Mouse (Mus musculus): ENCODE measurements around the gene Bad. TPM values are rescaled to one million over a fixed set of nuclear protein-coding genes. Genes with fewer than 3 reads are reported as not detected.

The Bad gene
- polyA plus RNA-seq, 1 experiment from 2014 or later = 70.1 TPM

- Histone ChIP-seq H3K27me3 (replicated peaks; ENCODE audit: control insufficient read depth, insufficient read depth, low read length) (no peaks in the 10 kb centered on the region), H3K36me3 (ENCODE audit: control insufficient read depth, insufficient read depth) (peaks cover 14% of the 10 kb centered on the region; the same call in 1 of the 2 replicates), H3K4me2 (replicated peaks; ENCODE audit: low read depth) (peak overlapping the region; percentile 75), H3K4me1 (replicated peaks; ENCODE audit: control insufficient read depth, insufficient read depth, low read length) (no peaks in the 10 kb centered on the region), H3K9ac (ENCODE audit: low read depth, low read length) (no peak overlapping the region), H3K27ac (ENCODE audit: low read depth, low read length) (no peak overlapping the region), H3K9me3 (ENCODE audit: control insufficient read depth) (no peaks in the 10 kb centered on the region), H3K4me3 (ENCODE audit: low read depth, low read length) (no peak overlapping the region; the same call in 1 of the 2 replicates)
- no peak for ATAC-seq
- 87% methylated on average over 4 of the region's 4 CpGs for WGBS
- no peak for TF ChIP-seq CTCF (IDR thresholded peaks at IDR 0.05; ENCODE audit: low read depth)
These were observed 39.8 kb downstream of the Bad start for GRCm38 (mm10) chr19:6981465-6981864.

DNA sequence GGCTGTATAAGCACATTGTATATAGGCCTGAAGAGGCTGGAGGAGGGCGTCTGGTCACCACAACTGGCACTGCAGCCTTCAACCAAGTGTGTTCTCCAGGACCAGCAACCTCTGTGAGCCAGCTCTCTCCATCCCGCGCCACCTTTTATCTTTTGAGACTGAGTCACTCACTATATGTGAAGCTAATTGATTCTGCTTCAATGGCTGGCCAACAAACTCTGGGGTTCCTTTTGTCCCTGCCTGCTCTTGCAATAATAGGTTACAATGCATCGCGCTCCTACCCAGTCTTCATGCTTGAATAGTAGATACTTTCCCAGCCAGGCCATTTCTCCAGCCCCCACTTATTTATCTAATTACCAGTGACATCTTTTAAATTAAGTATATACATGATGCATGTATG, 42.0 kb downstream of the Bad start:
- H3K4me1 ChIP-seq (replicated peaks; ENCODE audit: control insufficient read depth, insufficient read depth, low read length) = no peaks in the 10 kb centered on the region
- ATAC-seq = no peak
- H3K4me2 ChIP-seq (replicated peaks; ENCODE audit: low read depth) = no peak overlapping the region
- H3K27ac ChIP-seq (ENCODE audit: low read depth, low read length) = no peak overlapping the region
- H3K4me3 ChIP-seq (ENCODE audit: low read depth, low read length) = no peak overlapping the region
- no peaks in the 10 kb centered on the region for H3K9me3 ChIP-seq (ENCODE audit: control insufficient read depth)
- H3K36me3 ChIP-seq (ENCODE audit: control insufficient read depth, insufficient read depth) = peaks cover 6% of the 10 kb centered on the region; the same call in 1 of the 2 replicates
- WGBS = 90% methylated on average over 5 of the region's 5 CpGs
- H3K9ac ChIP-seq (ENCODE audit: low read depth, low read length) = no peak overlapping the region
- no peaks in the 10 kb centered on the region for H3K27me3 ChIP-seq (replicated peaks; ENCODE audit: control insufficient read depth, insufficient read depth, low read length)
- no peak for TF ChIP-seq CTCF (IDR thresholded peaks at IDR 0.05; ENCODE audit: low read depth)

- Histone ChIP-seq H3K27ac (ENCODE audit: low read depth, low read length) (no peak overlapping the region), H3K4me2 (replicated peaks; ENCODE audit: low read depth) (no peak overlapping the region), H3K36me3 (ENCODE audit: control insufficient read depth, insufficient read depth) (peaks cover 10% of the 10 kb centered on the region; the same call in 1 of the 2 replicates), H3K9ac (ENCODE audit: low read depth, low read length) (no peak overlapping the region), H3K27me3 (replicated peaks; ENCODE audit: control insufficient read depth, insufficient read depth, low read length) (no peaks in the 10 kb centered on the region), H3K4me1 (replicated peaks; ENCODE audit: control insufficient read depth, insufficient read depth, low read length) (no peaks in the 10 kb centered on the region), H3K4me3 (ENCODE audit: low read depth, low read length) (no peak overlapping the region), H3K9me3 (ENCODE audit: control insufficient read depth) (no peaks in the 10 kb centered on the region)
- WGBS = 74% methylated on average over 19 of the region's 19 CpGs
- ATAC-seq = no peak
- no peak for TF ChIP-seq CTCF (IDR thresholded peaks at IDR 0.05; ENCODE audit: low read depth)
These were observed 43.6 kb downstream of the Bad start for GRCm38 (mm10) chr19:6985300-6985699.

DNA sequence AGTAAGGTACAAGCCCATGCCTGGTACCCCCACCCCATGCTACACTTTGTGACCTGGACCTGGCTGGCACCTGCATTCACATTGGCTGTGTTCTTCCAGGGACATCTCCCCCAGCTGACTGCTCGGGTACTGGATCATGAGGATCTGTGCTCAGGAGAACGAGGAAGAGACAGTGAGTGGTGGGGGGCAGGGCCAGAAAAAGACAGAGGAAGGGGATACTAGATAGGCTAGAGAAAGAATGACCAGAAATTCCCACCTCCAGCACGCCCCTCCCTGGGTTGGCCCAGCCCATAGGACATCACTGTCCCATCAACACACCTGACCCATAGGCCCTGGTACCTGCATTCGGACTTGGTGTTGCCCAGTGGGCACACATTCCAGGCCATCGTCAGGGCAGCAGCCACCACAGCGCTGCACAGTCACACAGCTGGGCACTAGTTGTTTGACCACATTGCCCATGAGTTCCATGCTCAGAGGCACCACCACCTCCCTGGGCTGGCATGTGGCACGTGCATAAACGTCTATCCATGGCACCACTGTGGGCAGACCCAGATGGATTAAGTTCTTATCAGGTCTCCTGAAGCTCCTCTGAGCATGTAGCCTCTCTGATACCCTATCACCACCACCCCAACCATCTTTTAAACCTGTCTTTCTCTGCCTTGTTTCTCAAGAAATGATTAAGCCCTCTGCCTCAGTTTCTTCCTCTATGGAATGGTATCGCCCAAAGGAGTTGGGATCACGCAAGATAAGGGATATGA, 44.5 kb downstream of the Bad start:
- peak overlapping the region; percentile 77; the same call in 1 of the 2 replicates for H3K9ac ChIP-seq (ENCODE audit: low read depth, low read length)
- peak overlapping the region; percentile 95 for H3K4me2 ChIP-seq (replicated peaks; ENCODE audit: low read depth)
- H3K36me3 ChIP-seq (ENCODE audit: control insufficient read depth, insufficient read depth) = peaks cover 10% of the 10 kb centered on the region; the same call in 1 of the 2 replicates
- peak overlapping the region; percentile 78 for H3K4me3 ChIP-seq (ENCODE audit: low read depth, low read length)
- ATAC-seq = no peak
- WGBS = 65% methylated on average over 10 of the region's 10 CpGs
- no peak for TF ChIP-seq CTCF (IDR thresholded peaks at IDR 0.05; ENCODE audit: low read depth)
- H3K4me1 ChIP-seq (replicated peaks; ENCODE audit: control insufficient read depth, insufficient read depth, low read length) = no peaks in the 10 kb centered on the region
- no peaks in the 10 kb centered on the region for H3K9me3 ChIP-seq (ENCODE audit: control insufficient read depth)
- no peak overlapping the region for H3K27ac ChIP-seq (ENCODE audit: low read depth, low read length)
- no peaks in the 10 kb centered on the region for H3K27me3 ChIP-seq (replicated peaks; ENCODE audit: control insufficient read depth, insufficient read depth, low read length)

DNA sequence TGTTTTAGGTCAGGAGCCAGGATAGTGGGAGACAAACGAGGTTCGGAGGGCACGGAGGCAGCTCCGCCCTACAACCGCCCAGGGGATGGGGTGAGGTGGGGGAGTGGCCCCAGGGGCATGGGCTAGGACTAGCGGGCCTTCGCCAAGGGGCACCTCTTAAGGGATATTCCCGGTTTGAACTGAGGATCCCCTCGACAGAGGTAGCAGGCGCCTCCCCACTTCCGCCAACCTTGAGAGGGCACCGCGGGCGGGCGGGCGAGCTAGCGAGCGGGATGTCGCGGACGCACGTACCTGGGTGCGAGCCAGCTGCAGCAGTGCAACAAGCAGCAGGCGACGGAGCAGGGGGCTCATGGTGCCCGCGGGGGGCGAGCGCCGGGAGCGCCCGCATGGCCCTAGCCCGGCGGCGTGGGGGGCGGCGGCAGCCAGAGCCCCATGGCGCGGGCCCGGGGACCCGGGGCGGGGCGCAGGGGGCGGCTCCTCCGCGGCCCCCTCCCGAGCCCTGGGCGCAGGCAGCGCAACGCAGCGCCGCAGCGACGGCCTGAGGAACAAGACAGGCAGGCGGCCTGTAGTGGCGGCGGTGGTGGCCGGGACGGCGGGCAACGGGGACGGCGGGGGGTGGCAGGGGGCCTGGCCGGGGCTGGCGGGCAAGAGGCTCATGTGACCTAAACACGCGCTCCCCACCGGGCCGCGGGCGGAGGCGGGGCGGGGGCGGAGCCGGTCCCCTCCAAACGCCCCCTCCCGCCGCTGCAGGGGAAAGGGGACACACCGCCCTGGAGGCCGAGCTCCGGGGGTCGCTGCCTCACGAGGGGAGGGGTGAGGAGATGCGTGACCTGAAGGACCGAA, 45.6 kb downstream of the Bad start, which contains the start of gene Vegfb:
Gene Vegfb (minus strand): TSS at position 591 of the 843 bp plus-strand sequence.
- H3K27me3 ChIP-seq (replicated peaks; ENCODE audit: control insufficient read depth, insufficient read depth, low read length) = no peaks in the 10 kb centered on the region
- 0 out of 2 replicates have a peak, but pooled peaks have one; percentile 1 for TF ChIP-seq CTCF (IDR thresholded peaks at IDR 0.05; ENCODE audit: low read depth)
- peak within 1 kb of the TSS; percentile 78 for H3K4me3 ChIP-seq (ENCODE audit: low read depth, low read length)
- peaks cover 10% of the 10 kb centered on the region; the same call in 1 of the 2 replicates for H3K36me3 ChIP-seq (ENCODE audit: control insufficient read depth, insufficient read depth)
- peak within 1 kb of the TSS; percentile 77 for H3K9ac ChIP-seq (ENCODE audit: low read depth, low read length)
- peak; percentile 33 for ATAC-seq
- H3K9me3 ChIP-seq (ENCODE audit: control insufficient read depth) = no peaks in the 10 kb centered on the region
- 0 out of 2 replicates have a peak, but pooled peaks cover 2% of the 10 kb centered on the region for H3K4me1 ChIP-seq (replicated peaks; ENCODE audit: control insufficient read depth, insufficient read depth, low read length)
- H3K4me2 ChIP-seq (replicated peaks; ENCODE audit: low read depth) = peak within 1 kb of the TSS; percentile 95
- WGBS = under 1% methylated on average over 73 of the region's 85 CpGs
- peak within 1 kb of the TSS; percentile 80 for H3K27ac ChIP-seq (ENCODE audit: low read depth, low read length)

- Histone ChIP-seq H3K9ac (ENCODE audit: low read depth, low read length) (peak overlapping the region; percentile 77), H3K4me1 (replicated peaks; ENCODE audit: control insufficient read depth, insufficient read depth, low read length) (peaks cover 3% of the 10 kb centered on the region; the same call in 1 of the 2 replicates), H3K4me2 (replicated peaks; ENCODE audit: low read depth) (peak overlapping the region; percentile 95), H3K4me3 (ENCODE audit: low read depth, low read length) (peak overlapping the region; percentile 78), H3K9me3 (ENCODE audit: control insufficient read depth) (no peaks in the 10 kb centered on the region), H3K36me3 (ENCODE audit: control insufficient read depth, insufficient read depth) (peaks cover 10% of the 10 kb centered on the region; the same call in 1 of the 2 replicates), H3K27me3 (replicated peaks; ENCODE audit: control insufficient read depth, insufficient read depth, low read length) (no peaks in the 10 kb centered on the region), H3K27ac (ENCODE audit: low read depth, low read length) (peak overlapping the region; percentile 80)
- TF ChIP-seq CTCF (IDR thresholded peaks at IDR 0.05; ENCODE audit: low read depth) = no peak
- ATAC-seq = no peak
- WGBS = 2% methylated on average over 8 of the region's 8 CpGs
These were observed 46.2 kb downstream of the Bad start for GRCm38 (mm10) chr19:6987904-6988285.

Measured in intestine, postnatal 0 days (tissue).